Mouse (Mus musculus): Measurements from ENCODE around the gene Wiz. TPM values are rescaled to one million over a fixed set of nuclear protein-coding genes. Genes with fewer than 3 reads are reported as not detected.

The Wiz gene
- polyA plus RNA-seq, 1 experiment from 2014 or later = 34.0 TPM

- ATAC-seq (ENCODE audit: low FRiP score) = no peak
- H3K4me3 ChIP-seq (replicated peaks) = no peak within 1 kb of the TSS
- no peaks in the 10 kb centered on the region for H3K36me3 ChIP-seq
- no peak within 1 kb of the TSS for H3K4me2 ChIP-seq
- no peak within 1 kb of the TSS for H3K9ac ChIP-seq (replicated peaks)
- H3K9me3 ChIP-seq (replicated peaks) = no peaks in the 10 kb centered on the region
- H3K4me1 ChIP-seq = no peaks in the 10 kb centered on the region
- 87% methylated on average over 8 of the region's 8 CpGs for WGBS
- no peak within 1 kb of the TSS for H3K27ac ChIP-seq (replicated peaks)
- peaks cover 11% of the 10 kb centered on the region for H3K27me3 ChIP-seq (replicated peaks)
These were observed 14.2 kb upstream of the Wiz start, which contains the start of gene Rasal3 for GRCm38 (mm10) chr17:32403417-32403816. TSS of gene Rasal3 (minus strand) at chr17:32403583.

GRCm38 (mm10) chr17:32402779-32403157, 13.5 kb upstream of the Wiz start:
- Histone ChIP-seq H3K27me3 (replicated peaks) (peaks cover 17% of the 10 kb centered on the region), H3K4me2 (no peak overlapping the region), H3K36me3 (no peaks in the 10 kb centered on the region), H3K9me3 (replicated peaks) (no peaks in the 10 kb centered on the region), H3K27ac (replicated peaks) (no peak overlapping the region), H3K4me1 (no peaks in the 10 kb centered on the region), H3K9ac (replicated peaks) (no peak overlapping the region), H3K4me3 (replicated peaks) (no peak overlapping the region)
- 82% methylated on average over 11 of the region's 11 CpGs for WGBS
- ATAC-seq (ENCODE audit: low FRiP score) = no peak

- H3K27ac ChIP-seq (replicated peaks) = no peak overlapping the region
- H3K9ac ChIP-seq (replicated peaks) = no peak overlapping the region
- WGBS = 87% methylated on average over 9 of the region's 9 CpGs
- H3K27me3 ChIP-seq (replicated peaks) = peaks cover 23% of the 10 kb centered on the region
- H3K4me2 ChIP-seq = no peak overlapping the region
- H3K4me1 ChIP-seq = no peaks in the 10 kb centered on the region
- no peaks in the 10 kb centered on the region for H3K9me3 ChIP-seq (replicated peaks)
- H3K4me3 ChIP-seq (replicated peaks) = no peak overlapping the region
- no peak for ATAC-seq (ENCODE audit: low FRiP score)
- H3K36me3 ChIP-seq = no peaks in the 10 kb centered on the region
These were observed 13.0 kb upstream of the Wiz start for GRCm38 (mm10) chr17:32402011-32402778.

- peaks cover 82% of the 10 kb centered on the region for H3K27me3 ChIP-seq (replicated peaks)
- H3K27ac ChIP-seq (replicated peaks) = no peak overlapping the region
- WGBS = 17% methylated on average over 37 of the region's 37 CpGs
- H3K4me1 ChIP-seq = peaks cover 11% of the 10 kb centered on the region
- H3K9ac ChIP-seq (replicated peaks) = no peak overlapping the region
- H3K4me3 ChIP-seq (replicated peaks) = peak overlapping the region; percentile 21
- no peaks in the 10 kb centered on the region for H3K9me3 ChIP-seq (replicated peaks)
- no peak for ATAC-seq (ENCODE audit: low FRiP score)
- peak overlapping the region; percentile 50 for H3K4me2 ChIP-seq
- no peaks in the 10 kb centered on the region for H3K36me3 ChIP-seq
These were observed 7.0 kb upstream of the Wiz start for GRCm38 (mm10) chr17:32396266-32396665.

- no peak for ATAC-seq (ENCODE audit: low FRiP score)
- 89% methylated on average over 10 of the region's 10 CpGs for WGBS
- no peak overlapping the region for H3K4me2 ChIP-seq
- peaks cover 83% of the 10 kb centered on the region for H3K27me3 ChIP-seq (replicated peaks)
- no peaks in the 10 kb centered on the region for H3K9me3 ChIP-seq (replicated peaks)
- H3K4me3 ChIP-seq (replicated peaks) = no peak overlapping the region
- no peaks in the 10 kb centered on the region for H3K36me3 ChIP-seq
- H3K4me1 ChIP-seq = peaks cover 14% of the 10 kb centered on the region
- H3K9ac ChIP-seq (replicated peaks) = no peak overlapping the region
- no peak overlapping the region for H3K27ac ChIP-seq (replicated peaks)
These were observed 4.7 kb upstream of the Wiz start for GRCm38 (mm10) chr17:32393944-32394343.

- H3K27me3 ChIP-seq (replicated peaks) = peaks cover 29% of the 10 kb centered on the region
- H3K4me3 ChIP-seq (replicated peaks) = peak overlapping the region; percentile 58
- H3K9me3 ChIP-seq (replicated peaks) = no peaks in the 10 kb centered on the region
- peak overlapping the region; percentile 75 for H3K9ac ChIP-seq (replicated peaks)
- H3K36me3 ChIP-seq = peaks cover 26% of the 10 kb centered on the region
- peak overlapping the region; percentile 88 for H3K27ac ChIP-seq (replicated peaks)
- under 1% methylated on average over 33 of the region's 39 CpGs for WGBS
- H3K4me1 ChIP-seq = peaks cover 26% of the 10 kb centered on the region
- peak overlapping the region; percentile 95 for H3K4me2 ChIP-seq
- ATAC-seq (ENCODE audit: low FRiP score) = peak; percentile 76
These were observed 704 bp downstream of the Wiz start for GRCm38 (mm10) chr17:32388370-32389100.

- WGBS = 28% methylated on average over 7 of the region's 7 CpGs
- H3K4me2 ChIP-seq = peak overlapping the region; percentile 95
- H3K4me3 ChIP-seq (replicated peaks) = peak overlapping the region; percentile 58
- H3K36me3 ChIP-seq = peaks cover 31% of the 10 kb centered on the region
- peaks cover 23% of the 10 kb centered on the region for H3K27me3 ChIP-seq (replicated peaks)
- peak; percentile 0; the same call in 1 of the 2 replicates for ATAC-seq (ENCODE audit: low FRiP score)
- H3K9ac ChIP-seq (replicated peaks) = peak overlapping the region; percentile 75
- H3K4me1 ChIP-seq = peaks cover 26% of the 10 kb centered on the region
- H3K27ac ChIP-seq (replicated peaks) = peak overlapping the region; percentile 88
- H3K9me3 ChIP-seq (replicated peaks) = no peaks in the 10 kb centered on the region
These were observed 1.3 kb downstream of the Wiz start for GRCm38 (mm10) chr17:32387986-32388369.

- no peak overlapping the region; the same call in 1 of the 2 replicates for H3K4me3 ChIP-seq (replicated peaks)
- WGBS = 70% methylated on average over 9 of the region's 9 CpGs
- H3K27ac ChIP-seq (replicated peaks) = no peak overlapping the region
- peaks cover 23% of the 10 kb centered on the region for H3K4me1 ChIP-seq
- no peaks in the 10 kb centered on the region for H3K9me3 ChIP-seq (replicated peaks)
- H3K4me2 ChIP-seq = peak overlapping the region; percentile 95; the same call in 1 of the 2 replicates
- no peak overlapping the region for H3K9ac ChIP-seq (replicated peaks)
- H3K27me3 ChIP-seq (replicated peaks) = peaks cover 12% of the 10 kb centered on the region
- peaks cover 40% of the 10 kb centered on the region for H3K36me3 ChIP-seq
- no peak for ATAC-seq (ENCODE audit: low FRiP score)
These were observed 2.4 kb downstream of the Wiz start for GRCm38 (mm10) chr17:32386659-32387432.

- 83% methylated on average over 5 of the region's 5 CpGs for WGBS
- Histone ChIP-seq H3K9ac (replicated peaks) (no peak overlapping the region), H3K4me1 (peaks cover 20% of the 10 kb centered on the region), H3K9me3 (replicated peaks) (no peaks in the 10 kb centered on the region), H3K4me2 (no peak overlapping the region), H3K4me3 (replicated peaks) (no peak overlapping the region), H3K27ac (replicated peaks) (no peak overlapping the region), H3K36me3 (peaks cover 68% of the 10 kb centered on the region), H3K27me3 (replicated peaks) (no peaks in the 10 kb centered on the region)
- ATAC-seq (ENCODE audit: low FRiP score) = no peak
These were observed 5.6 kb downstream of the Wiz start for GRCm38 (mm10) chr17:32383661-32384060.

GRCm38 (mm10) chr17:32382576-32382975, 6.7 kb downstream of the Wiz start:
- peaks cover 78% of the 10 kb centered on the region for H3K36me3 ChIP-seq
- 79% methylated on average over 7 of the region's 7 CpGs for WGBS
- H3K4me1 ChIP-seq = peaks cover 10% of the 10 kb centered on the region
- ATAC-seq (ENCODE audit: low FRiP score) = peak; percentile 39; the same call in 1 of the 2 replicates
- H3K9ac ChIP-seq (replicated peaks) = no peak overlapping the region
- H3K4me3 ChIP-seq (replicated peaks) = no peak overlapping the region
- no peaks in the 10 kb centered on the region for H3K9me3 ChIP-seq (replicated peaks)
- no peaks in the 10 kb centered on the region for H3K27me3 ChIP-seq (replicated peaks)
- no peak overlapping the region for H3K27ac ChIP-seq (replicated peaks)
- no peak overlapping the region for H3K4me2 ChIP-seq

- Histone ChIP-seq H3K36me3 (peaks cover 67% of the 10 kb centered on the region), H3K27me3 (replicated peaks) (no peaks in the 10 kb centered on the region), H3K4me2 (no peak overlapping the region), H3K4me3 (replicated peaks) (no peak overlapping the region), H3K27ac (replicated peaks) (no peak overlapping the region), H3K9ac (replicated peaks) (no peak overlapping the region), H3K9me3 (replicated peaks) (no peaks in the 10 kb centered on the region), H3K4me1 (no peaks in the 10 kb centered on the region)
- 83% methylated on average over 2 of the region's 2 CpGs for WGBS
- no peak for ATAC-seq (ENCODE audit: low FRiP score)
These were observed 10.5 kb downstream of the Wiz start for GRCm38 (mm10) chr17:32378786-32379185.

Data from neural tube, embryonic 15.5 days (tissue).